Mouse (Mus musculus): ENCODE data around the gene Ybx3.

- TF ChIP-seq CTCF (IDR thresholded peaks at IDR 0.05; ENCODE audit: low read depth) = no peak
- TF ChIP-seq EP300 (optimal IDR thresholded peaks at IDR 0.05) = no peak
These were observed 45.8 kb upstream of the Ybx3 start for GRCm38 (mm10) chr6:131434088-131434487.

Data from stomach, postnatal 0 days (tissue).